Mouse (Mus musculus) gastrocnemius, adult 18-20 months (tissue): ENCODE measurements at regions not wholly inside any gene's neighbourhood (a gene's known extent, or its start where the extent isn't known, plus 50 kb on each side); places are given as distances from the start of the nearest gene placed in this dataset.

Experiments
- DNase-seq: peaks from one replicate; pipeline ENCODE4 v3.0.0; 2021; ENCODE audit warnings: low spot score

DNA sequence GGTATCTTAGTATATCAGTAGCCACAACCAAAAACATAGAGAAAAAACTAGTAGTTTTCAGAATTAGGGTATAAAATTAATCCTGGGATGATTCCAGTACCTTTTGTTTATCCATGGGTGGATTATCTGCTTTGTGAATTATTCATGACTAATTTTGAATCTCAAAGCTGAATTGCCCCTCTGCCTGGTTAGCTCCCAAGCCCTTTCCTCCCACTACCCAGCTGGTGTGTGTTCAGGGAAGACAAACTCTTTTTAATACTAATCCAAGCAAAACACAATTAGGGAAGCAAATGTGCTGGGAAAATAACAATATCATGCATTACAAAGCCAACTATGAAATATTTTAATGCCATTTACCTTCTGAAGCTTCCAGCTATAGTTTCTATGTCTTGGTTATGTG, 347.4 kb downstream of the Gm43517 start:
- no peak for DNase-seq

DNA sequence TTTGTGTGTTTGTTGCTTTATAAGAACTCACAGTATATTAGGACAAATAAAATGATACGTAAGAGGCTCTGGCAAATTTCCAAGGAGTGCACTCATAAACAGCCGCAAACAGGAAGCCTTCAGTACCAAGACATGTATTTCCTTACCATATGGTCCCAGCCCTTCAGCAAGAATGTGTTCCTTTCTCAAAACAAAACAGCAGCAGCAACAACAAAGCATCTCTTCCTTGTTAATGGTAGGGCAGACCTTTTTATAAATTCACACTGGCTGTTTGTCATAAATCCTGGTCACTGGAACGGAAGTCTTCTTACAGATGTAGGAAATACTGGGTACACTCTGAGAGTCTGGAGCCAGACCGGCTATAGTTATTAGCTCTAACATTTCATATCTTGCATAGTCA, 352.1 kb downstream of the Gm43517 start:
- no peak for DNase-seq

DNA sequence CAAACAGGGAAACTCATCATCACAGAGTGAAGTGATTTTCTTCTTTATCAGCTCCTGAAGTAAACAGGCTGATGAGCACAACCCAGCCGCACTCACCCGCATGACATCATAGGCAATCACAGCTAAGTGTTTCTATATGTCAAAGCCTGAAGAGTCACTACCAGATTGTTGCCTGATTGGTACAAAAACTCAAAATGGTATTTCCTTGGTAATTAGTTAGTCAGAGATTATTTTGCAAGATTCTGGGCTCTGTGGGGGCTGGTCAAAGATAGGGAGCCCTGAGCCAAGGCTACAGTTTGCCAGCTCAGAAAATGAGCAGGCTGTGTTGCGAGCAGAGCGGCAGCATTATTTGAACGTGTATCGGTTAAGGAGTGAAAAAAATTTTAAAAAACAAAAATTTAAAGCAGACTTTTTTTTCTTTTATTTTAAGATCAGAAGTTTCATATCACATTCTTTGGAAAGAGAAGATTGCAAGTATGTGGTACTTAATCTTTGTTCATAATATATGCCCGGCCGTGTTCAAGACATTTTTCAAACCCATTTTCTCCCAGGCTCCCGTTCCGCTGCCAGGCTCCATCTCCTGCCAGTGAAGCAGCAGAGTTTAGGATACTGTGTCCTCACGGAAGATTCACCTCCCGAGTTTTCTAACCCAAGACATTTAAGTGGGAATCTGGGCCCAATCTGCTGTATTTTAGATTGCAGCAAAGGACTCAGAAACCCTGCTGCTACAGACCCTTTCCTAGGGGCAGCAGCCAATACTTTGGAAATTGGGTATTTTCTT, 355.2 kb downstream of the Gm43517 start:
- no peak for DNase-seq

DNA sequence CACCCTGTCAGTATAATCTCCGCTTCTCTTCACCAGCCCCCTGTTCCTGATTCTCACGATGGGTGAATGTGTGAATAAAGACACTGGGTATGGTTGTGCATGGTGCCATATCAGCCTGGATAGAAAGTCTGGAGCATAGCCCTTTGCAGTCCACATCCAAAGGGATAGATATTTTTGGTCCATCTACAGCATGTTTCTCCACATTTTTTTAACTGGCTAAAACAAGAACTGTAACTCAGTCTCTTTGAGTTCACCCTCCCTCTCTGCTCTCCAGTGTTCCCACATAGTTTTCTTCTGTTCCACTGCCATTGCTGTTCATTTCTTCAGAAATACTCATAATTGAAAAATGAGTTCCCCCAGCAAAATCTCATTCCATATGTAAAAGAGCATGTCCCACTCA, 358.4 kb downstream of the Gm43517 start:
- no peak for DNase-seq

DNA sequence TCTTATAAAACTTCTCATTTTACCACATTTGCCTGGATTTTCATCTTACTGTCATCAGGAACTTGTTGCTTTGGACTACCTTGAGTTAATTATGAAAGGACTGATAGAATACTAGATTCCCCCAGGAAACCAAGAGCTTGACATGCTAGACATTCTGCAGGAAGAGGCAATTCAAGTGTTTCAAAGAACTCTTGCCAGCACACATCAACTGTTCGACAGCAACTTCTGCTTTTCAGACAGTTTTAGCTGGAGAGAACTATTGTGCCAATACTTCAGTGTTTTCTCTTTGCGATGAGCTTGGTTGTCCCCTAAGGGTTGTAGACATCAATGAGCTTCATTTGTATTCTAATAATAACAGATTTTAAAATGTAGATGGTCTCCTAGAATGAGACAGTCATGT, 362.1 kb downstream of the Gm43517 start:
- DNase-seq: no peak

DNA sequence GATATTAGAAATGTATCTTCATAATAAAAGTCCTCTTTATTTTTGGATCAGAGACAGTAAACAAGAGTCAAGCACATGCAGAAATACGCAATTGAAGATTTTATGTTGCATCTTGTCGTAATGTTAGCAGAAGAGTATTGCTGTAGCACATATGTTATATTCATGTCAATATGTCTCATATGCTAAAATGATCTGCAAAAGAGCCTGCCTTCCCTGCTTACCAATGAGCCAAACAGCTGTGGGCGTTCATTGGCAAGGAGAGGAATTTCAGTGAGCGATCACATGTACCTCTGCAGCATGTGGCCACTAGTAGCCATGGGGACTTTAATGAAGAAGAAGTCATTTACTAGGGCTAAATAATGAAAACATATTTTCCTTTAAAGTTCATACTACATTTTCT, 373.4 kb downstream of the Gm43517 start:
- DNase-seq: no peak

DNA sequence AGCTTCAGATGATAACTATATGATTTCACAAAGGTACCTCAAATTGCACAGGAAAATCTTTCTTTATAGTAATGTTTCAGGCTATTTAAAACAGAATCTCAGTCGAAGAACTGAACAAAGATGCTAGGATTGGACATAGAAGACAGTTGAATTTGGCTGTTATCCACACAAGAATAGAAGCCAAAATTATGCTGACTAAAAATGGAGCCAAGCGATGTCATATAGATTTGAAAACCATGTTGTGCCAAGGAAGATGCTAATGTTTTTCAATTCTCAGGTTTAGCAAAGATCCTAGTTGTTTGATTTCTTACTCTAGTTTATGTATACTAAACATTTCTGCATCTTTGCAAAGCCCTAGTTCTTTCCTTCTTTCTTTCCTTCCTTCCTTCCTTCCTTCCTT, 379.6 kb downstream of the Gm43517 start:
- DNase-seq: no peak

DNA sequence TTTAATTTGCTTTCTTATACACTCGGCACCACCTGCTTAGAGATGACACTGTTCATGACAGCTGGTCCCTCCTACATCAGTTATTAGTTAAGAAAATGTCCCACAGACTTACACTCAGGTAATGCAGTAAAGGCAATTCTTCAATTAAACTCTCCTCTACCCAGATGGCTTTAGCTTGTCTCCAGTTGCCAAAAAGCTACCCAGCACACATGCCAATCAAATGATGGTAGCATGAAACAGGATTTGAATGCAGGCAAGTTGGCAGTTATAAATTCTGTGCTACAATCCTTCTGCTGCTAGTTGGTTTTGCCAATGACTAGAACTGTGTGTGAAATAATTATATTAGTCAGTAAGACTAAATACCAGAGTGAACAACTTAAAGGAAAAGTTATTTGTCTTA, 423.4 kb downstream of the Gm43517 start:
- no peak for DNase-seq

DNA sequence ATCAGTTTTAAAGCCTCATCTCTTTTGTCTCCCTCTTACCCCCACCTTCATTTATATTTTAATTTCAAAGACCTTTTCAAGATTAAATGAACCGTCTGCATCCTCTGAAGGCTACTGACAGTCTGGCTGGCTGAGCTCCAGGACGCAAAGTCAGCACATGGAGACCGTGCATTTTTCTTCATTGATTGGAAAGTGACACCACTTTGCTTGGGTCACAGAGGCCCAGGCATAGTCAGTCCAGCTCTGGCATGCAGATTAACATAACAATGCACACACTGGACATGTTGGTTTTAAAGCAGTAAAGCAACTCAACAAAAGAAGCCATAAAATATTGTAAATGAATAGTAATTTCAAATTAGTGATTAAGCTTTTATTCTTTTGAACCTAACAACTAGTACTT, 429.7 kb downstream of the Gm43517 start:
- no peak for DNase-seq

DNA sequence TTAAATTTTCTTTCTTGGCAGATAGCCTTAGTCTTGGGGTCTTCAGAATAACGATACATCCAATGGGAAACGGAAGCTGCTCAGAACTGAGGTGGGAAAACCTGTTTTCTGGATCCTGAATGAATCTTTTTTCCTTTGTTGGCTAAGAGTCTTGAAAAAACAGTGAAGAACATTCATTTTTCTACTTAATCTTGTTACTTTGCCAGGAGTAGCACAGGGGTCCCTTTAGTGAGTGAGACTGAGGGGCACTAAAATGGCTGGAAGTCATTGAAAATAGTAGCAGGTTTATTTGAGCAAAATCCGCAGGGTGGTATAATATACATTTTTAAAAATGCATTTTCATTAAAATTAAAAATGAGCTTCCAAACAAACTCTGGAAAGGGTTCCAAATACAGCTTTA, 442.8 kb downstream of the Gm43517 start:
- DNase-seq: no peak

DNA sequence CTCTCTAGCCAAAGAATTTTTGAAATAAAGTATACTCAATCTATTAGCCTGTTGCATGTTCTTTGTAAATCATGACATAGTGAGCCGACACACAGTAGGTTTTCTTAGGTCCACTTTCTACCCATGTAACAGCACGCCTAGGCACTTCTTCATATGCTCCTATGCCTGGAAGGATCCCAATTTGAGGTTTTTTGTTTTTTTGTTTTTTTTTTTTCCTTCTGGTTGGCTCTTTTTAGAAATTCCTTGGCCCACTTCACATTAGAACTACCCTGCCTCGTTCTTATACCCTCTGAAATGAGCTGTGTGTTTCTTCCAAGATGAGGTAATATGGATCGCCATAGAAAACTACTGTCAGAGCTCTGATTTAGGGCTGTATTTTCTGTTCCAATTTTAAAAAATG, 443.6 kb downstream of the Gm43517 start:
- no peak for DNase-seq

DNA sequence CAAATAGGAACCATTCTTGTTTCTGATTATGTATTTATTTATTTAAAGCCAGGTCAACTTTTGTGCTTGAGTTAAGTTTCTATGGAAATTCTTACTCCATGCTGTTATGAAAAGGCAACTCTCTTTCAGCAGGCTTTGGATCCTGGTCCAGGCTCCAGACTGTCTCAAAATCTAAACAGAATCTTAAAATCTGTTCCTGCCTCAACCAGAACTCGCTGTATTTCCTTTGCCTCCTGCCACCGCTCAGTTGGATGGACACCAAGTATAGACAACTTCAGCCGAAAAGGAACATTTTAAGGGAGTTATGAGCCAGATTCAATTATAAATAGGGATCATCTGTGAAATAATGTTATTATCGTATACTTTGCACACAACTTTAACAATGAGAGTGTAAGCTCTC, 445.7 kb downstream of the Gm43517 start:
- no peak for DNase-seq

DNA sequence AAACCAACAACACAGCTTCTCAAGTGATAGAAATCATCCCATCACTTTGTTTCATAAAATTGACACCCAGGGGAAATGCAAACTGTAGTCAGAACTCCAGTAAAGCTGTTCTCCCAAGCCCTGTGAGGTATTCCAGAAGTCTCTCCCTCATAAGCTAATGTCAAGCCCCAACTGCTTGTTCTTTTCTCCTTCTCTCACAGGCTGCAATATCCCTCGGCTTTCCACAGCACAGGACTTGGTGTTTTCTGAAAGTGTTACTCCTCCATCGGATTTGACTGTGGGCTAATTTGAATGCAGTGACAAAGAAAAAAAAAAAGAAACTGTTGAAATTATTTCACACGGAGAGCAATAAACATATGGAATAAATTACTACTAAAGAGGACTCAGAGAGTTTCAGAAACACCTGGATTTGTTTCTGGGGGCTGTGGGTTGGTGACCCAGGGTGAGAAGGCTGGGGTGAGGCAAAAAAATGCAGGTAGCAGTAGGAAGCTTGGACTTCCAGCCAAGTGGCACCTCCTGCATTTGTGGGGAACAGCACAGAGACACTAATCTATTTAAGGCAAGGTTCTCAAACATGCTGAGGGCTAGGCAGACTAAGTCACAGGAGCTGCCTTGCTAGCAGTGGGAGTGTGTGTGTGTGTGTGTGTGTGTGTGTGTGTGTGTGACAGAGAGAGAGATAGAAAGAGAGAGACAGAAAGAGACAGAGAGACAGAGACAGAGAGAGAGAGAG, 447.3 kb downstream of the Gm43517 start:
- DNase-seq: no peak

DNA sequence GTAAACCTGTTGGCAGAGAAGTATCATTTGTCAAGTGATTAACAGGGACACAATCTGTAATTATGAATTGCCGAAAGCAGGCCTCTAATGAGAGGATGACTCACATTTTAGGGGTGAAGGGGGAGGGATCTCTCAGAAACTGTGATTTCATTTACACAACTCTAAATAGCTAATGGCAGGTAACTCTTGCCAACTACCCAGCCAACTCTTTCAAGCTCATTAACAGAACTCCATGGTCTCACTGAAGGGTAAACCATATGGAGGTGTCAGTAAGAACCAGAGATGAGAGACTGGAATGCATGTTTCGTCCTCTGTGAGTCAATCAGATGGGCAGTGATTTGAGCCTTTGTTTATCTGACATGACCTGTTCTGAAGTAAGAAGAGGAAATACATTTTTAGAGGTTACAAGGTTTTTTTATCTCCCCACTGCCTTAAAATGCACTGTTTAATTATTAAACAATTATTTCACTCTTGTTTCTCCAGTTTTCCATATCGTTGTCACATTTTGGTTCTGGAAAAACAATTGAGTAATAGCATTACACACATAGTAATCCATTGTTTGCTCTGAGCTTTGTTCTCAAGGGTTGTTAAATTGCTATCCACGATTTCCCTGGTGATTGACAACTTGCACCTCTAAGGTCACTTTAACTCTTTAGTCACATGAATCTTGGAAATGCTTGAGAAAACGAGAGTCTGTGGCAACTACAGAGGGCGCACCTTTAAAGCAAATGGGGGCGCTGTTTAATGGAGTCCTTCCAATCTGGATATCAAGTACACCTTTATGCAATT, 451.5 kb downstream of the Gm43517 start:
- no peak for DNase-seq

DNA sequence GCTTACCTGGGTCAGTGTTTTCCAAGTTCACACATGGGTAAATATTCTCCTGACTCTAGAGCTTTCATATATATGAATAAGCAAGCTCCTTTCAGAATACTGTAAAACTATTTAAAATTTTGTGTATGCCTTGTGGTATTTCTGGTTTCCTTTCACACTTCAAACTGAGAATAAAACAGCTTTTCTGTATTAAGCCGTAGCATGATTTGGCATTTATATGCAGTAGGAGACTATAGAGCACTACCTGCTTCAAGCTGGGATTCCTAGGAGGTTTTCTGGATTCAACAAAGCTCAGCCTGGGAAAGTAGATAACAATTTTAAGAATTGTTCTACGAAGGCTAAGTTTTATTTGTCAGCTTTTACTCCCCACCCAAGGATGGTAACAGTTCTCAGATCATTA, 500.5 kb downstream of the Gm43517 start:
- no peak for DNase-seq

DNA sequence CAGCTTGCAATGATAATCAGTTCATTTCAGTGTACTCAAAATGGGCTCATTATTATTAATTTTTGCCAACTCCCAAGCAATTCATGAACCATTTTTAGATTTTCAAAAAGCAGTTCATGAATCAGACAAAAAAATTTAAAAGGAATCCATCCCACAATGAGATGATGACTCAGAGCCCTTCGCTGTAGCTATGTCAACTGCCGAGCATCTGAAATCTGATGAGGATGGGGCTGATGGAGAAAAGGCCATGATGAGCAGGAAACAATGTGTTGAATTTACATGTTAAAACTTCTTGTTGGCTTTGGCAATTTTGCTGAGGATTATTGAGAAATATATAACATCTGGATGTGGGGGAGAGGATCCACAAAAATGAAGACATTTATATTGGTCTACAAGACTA, 502.3 kb downstream of the Gm43517 start:
- DNase-seq: no peak

DNA sequence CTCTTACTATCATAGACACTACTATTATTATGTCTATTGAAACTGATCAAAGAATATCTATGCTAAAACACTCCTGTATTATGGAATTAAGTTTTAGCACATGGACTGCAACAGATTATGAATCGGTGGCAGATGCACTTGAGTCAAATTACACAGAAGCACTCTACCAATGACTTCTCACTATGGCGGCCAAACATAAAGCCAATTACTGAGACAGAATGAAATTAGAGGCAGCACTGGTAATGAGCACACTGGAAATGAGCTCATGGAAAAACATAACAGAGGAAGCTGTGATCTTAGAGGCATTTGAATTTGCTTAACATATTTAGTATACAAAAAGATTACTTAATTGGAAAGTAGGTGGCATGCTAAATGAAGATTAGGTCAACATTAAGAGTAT, 512.8 kb downstream of the Gm43517 start:
- no peak for DNase-seq

DNA sequence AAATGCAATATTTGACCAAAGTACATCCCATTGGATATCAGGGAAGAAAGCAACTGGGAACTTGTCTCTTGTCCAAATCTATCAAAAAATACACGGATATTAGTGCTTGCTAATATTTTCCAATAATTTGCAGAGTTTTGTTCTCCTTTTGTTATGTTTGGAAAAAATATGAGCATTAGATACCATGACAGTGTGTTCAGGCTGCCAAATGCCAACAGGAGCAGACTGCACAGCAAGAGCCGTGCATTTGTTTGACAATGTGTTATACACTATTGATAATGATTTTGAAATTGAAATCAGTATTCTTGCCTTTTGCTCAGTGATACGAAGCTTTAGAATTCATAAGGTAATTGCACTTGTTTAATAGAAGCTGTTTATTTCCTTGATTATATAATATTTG, 530.7 kb downstream of the Gm43517 start:
- no peak for DNase-seq

DNA sequence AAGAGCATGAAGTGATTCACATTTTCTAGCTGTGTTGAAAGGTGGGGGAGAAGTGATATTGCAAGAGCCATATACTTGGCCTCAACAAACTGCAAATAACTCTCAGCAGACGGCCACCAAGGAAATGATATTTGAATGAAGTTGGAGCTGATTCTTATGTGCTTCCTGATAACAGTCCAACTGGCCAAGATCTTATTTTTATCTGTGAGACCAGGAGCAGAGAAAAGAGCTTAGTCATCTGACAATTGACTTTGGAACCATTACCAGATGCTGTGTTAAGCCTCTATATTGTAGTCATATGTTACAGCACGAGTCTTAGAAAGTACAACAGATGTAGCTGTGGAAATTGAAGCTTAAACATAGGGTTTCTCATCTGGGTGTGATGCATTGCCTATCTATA, 536.6 kb downstream of the Gm43517 start:
- DNase-seq: no peak

DNA sequence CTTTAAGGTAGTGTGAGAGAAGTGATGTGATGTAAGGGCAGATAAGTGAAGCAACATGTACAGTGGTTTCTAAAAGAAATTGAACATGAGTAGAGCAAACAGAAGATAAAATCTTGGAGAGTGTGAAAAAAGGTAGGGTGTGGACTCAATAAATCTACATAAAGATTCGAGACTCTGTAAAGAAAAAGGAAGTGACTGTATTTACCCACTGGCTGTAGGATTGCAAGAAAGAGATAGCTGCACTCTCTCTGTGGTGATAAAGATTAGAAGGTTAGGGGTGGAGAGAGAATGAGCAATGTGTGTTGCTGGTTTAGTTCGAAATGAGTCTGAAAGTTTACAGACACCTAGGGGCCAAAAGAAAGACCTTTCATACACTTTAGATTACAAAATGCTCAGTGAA, 555.8 kb downstream of the Gm43517 start:
- no peak for DNase-seq

DNA sequence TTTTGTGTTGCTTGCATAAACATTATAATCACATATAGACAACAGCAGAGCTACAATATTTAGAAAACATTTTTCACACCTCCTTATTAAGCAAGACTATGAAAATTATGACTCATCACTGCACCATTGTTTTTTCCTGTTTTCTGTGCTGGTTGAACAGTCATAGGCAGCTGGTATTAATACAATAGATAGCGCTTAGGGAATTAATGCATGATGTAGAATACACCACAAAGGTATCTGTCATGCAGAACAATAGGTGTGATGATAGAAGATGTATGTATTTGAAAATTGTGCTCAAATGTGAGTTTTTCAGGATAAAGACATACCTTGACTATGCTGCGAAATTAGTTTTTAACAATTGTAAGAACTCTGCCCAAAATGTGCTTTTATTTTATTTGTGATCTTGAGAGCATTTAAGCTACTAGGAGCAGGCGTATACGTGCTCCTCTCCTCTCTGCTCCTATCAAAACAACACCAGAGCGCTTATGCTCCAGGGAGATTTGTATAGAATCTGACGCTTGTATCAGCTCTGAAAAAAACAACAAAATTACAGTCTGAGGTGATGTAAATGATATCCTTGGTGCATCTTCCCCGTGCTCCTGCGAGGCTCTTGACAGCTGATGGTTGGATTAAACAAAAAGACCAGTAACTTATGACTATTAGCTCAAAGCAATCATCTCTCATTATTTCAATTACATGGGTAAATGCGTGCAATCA, 560.1 kb downstream of the Gm43517 start:
- no peak for DNase-seq
